Mouse (Mus musculus): ENCODE results near the gene Tax1bp1. TPM values are rescaled to one million over a fixed set of nuclear protein-coding genes. Genes with fewer than 3 reads are reported as not detected.
"Not testable (repeated sequence)": the region's sequence is repeated elsewhere in the genome, so short reads cannot be mapped to it uniquely, and the experiment has no call there.

Tax1bp1 gene
- total RNA-seq (2022), result 10 to 100 TPM; 69.3 to 72.3 (median 71.7) TPM

GRCm38 (mm10) chr6:52713104-52713896 lies at the start of gene Tax1bp1:
TSS of gene Tax1bp1 (plus strand) at chr6:52713729.
- DNase-seq (ENCODE audit: low spot score in 2 of 2), result peak; percentile 86 to 87

DNA sequence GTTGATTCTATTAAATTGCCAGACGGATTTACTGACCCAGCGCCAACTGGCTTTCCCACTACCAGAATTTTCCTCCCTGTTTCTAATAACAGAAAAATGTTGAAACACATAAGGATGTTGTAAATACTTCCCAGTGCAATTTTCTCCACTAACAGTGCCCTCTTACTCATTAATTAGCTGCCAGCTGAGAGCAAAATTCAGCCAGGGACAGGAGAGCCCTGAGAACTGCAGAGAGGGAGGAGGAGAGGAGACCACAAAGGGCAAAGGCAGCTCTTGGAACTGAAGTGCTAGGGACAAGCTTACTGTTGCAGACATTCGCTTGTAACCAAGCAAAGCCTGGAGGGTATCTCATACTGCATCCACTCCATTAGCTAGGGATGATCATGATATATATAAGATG lies 45.9 kb upstream of the Tax1bp1 start:
- no peak for DNase-seq (ENCODE audit: low spot score in 2 of 2)

- DNase-seq (ENCODE audit: low spot score in 2 of 2), result not testable (repeated sequence)
Observed at GRCm38 (mm10) chr6:52669878-52670277, 43.7 kb upstream of the Tax1bp1 start.

GRCm38 (mm10) chr6:52671791-52672190 lies 41.7 kb upstream of the Tax1bp1 start:
- DNase-seq (ENCODE audit: low spot score in 2 of 2), result no peak

GRCm38 (mm10) chr6:52672539-52672938 lies 41.0 kb upstream of the Tax1bp1 start:
- DNase-seq (ENCODE audit: low spot score in 2 of 2), result no peak

GRCm38 (mm10) chr6:52673706-52674105 lies 39.8 kb upstream of the Tax1bp1 start:
- DNase-seq (ENCODE audit: low spot score in 2 of 2), result no peak

GRCm38 (mm10) chr6:52674541-52674940 lies 39.0 kb upstream of the Tax1bp1 start:
- DNase-seq (ENCODE audit: low spot score in 2 of 2), result no peak

- DNase-seq (ENCODE audit: low spot score in 2 of 2), result peak; percentile 6 to 23
Observed at GRCm38 (mm10) chr6:52675222-52675921, 38.2 kb upstream of the Tax1bp1 start.

DNA sequence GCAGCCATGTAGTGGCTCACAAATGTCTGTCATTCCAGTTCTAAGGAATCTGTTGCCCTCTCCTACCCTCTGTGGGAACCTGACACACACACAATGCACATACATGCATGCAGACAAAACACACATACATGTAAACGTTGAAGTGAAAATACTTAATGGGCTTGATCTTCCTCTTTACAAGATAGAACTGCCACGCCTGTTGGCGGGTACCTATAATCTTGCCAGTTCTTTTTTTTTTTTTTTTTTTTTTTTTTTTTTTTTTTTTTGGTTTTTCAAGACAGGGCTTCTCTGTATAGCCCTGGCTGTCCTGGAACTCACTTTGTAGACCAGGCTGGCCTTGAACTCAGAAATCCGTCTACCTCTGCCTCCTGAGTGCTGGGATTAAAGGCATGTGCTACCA lies 36.0 kb upstream of the Tax1bp1 start:
- not testable (repeated sequence) for DNase-seq (ENCODE audit: low spot score in 2 of 2)

- no peak for DNase-seq (ENCODE audit: low spot score in 2 of 2)
Observed at GRCm38 (mm10) chr6:52679565-52679964, 34.0 kb upstream of the Tax1bp1 start.

GRCm38 (mm10) chr6:52680458-52681032 lies 33.0 kb upstream of the Tax1bp1 start:
- DNase-seq (ENCODE audit: low spot score in 2 of 2), result no peak

DNA sequence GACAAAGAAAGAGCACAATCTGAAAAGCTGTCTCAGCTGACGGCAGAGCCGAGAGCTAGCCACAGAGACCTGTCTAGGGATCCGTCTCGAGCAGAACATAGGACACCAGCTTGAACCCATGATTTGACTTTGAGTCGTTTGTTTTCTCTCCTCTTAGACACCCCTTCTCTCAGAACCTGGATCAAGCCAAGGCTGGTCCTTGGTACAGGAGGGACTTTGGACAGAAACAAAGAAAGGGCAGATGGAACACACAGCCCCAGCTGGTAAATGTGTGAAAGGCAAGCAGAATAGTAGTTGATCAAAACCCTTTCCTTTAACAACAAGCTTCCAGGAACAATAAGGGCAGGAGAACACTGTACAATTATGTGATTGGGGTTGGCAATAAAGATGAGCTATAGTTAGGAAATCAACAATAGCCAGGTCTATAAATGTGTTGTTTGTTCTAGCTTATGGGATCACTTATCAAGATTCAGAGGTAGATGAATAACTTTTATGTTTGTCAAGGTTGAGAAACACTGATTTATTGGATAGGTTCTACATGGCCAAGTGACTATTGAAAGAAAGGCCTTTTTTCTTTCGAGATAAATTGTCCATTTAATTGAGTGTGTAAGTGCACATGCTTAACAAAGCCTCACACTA lies 31.6 kb upstream of the Tax1bp1 start:
- DNase-seq (ENCODE audit: low spot score in 2 of 2), result no peak

DNA sequence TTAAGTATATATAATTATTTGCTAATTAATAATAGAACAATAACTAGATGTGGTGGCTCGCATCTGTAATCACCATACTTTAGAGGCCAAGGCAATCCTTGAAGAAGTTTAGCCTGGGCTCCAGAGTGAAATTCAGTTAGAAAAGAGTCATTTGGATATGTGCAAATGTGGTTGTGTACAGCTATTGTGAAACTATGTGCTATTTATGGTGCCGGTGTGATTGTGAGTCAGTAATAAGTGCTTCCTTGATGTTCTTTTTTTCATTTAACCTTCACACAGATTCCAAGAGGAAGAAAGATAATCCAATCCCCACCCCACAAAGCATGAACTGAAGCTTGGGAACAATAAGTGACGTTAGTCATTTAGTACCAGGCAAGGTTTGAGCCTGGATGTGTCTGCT lies 30.9 kb upstream of the Tax1bp1 start:
- DNase-seq (ENCODE audit: low spot score in 2 of 2), result no peak

- no peak for DNase-seq (ENCODE audit: low spot score in 2 of 2)
Observed at GRCm38 (mm10) chr6:52686901-52687500, 26.5 kb upstream of the Tax1bp1 start.

DNA sequence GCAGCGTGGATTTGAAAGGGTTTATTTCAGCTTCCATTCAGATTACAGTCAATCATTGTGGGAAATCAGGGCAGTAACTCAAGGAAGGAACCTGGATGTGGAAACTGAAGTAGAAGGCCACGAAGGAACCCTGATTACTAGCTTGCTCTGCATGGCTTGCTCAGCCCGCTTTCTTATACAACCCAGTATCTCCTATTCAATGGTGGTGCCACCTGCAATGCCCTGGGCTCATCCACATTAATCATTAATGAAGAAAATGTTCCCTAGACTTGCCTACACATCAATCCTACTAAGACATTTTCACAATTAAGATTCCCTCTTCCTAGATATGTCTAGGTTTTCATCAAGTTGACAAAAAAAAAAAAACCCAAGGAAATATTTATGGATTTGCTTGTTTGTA lies 23.2 kb upstream of the Tax1bp1 start:
- DNase-seq (ENCODE audit: low spot score in 2 of 2), result no peak

DNA sequence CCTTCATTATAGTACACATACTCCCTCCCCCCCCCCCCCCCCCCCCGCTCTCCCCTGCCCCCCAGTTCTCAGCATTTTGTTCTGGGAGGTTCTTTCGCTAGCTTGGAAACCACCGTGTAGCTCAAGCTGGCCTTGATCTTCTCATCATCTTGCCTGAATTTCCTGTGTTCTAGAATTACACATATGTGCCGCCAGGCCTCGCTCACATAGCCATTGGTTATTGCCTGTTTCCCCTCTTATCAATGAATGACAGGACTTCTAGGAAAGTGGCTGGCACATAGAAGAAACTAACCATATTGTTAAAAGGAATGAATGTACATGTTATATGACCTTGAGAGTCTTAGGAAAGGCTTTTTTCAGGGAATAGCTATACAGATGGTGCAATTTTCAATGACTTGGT lies 21.7 kb upstream of the Tax1bp1 start:
- no peak for DNase-seq (ENCODE audit: low spot score in 2 of 2)

- no peak for DNase-seq (ENCODE audit: low spot score in 2 of 2)
Observed at GRCm38 (mm10) chr6:52692451-52693063, 21.0 kb upstream of the Tax1bp1 start.

GRCm38 (mm10) chr6:52697964-52698535 lies 15.5 kb upstream of the Tax1bp1 start:
- no peak for DNase-seq (ENCODE audit: low spot score in 2 of 2)

DNA sequence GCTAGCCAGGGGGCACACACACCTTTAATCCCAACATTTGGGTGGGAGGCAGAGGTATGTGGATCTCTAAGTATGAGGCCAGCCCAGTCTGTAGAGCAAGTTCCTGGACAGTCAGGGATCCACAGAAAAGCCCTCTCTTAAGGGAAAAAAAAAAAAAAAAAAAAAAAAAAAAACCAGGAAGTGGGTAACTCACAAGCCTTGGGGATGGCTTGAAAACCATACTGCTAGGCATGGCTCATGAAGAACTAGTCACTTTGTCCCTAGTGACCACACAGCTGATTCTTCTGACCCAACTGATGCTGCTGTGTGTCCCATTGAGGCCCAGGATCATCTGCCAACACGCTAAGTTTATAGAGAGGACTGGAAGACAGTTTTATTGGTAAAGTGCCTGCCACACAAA lies 14.5 kb upstream of the Tax1bp1 start:
- DNase-seq (ENCODE audit: low spot score in 2 of 2), result no peak

DNA sequence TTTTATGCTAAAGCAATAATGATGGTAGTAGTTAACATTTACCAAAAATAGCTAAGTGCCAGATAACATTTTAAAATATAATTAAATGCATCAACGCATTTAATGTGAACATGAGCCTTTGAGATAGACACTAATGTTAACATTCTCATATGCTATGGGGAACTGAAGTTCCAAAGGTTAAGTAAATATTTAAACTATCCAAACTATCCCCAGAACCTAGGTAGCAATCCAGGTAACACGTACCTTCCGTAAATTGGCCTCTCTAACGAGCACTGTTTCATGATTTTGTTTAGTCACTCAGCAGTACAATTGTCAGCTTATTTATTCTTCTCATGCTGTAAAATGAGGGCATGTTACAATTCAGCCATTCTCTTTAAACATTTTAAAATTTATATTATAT lies 13.6 kb upstream of the Tax1bp1 start:
- no peak for DNase-seq (ENCODE audit: low spot score in 2 of 2)

DNA sequence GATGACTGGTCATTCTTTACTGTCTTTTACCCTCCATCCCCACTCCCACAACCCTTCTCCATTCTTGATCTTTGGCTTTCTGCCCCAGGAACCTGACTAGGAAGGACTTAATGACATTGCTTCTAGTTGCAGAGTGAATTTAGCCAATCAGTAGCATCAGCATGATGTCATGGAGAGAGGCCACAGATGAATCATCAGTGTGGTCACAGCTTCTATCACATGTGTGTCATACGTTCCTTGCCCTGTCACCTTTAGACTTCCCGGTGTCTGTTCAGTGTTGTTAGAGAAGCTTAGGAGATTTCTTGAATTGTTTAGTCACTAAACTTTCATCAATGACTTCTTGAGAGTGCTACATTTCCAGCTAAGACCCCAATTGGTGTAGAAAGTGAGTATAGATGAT lies 10.3 kb upstream of the Tax1bp1 start:
- no peak for DNase-seq (ENCODE audit: low spot score in 2 of 2)
